Mouse (Mus musculus): ENCODE measurements around the gene Pigu.

GRCm38 (mm10) chr2:155387052-155387451 lies 29.8 kb upstream of the Pigu start:
- TF ChIP-seq CTCF (IDR thresholded peaks at IDR 0.05; ENCODE audit: extremely low read depth, insufficient read depth, low read length), result no peak
- TF ChIP-seq POLR2A (IDR thresholded peaks at IDR 0.05; ENCODE audit: extremely low read depth, insufficient read depth, low read length), result no peak
